Mouse (Mus musculus) forebrain, embryonic 11.5 days (tissue): ENCODE measurements at regions not wholly inside any gene's neighbourhood (a gene's known extent, or its start where the extent isn't known, plus 50 kb on each side); places are given as distances from the start of the nearest gene placed in this dataset. TPM values are rescaled to one million over a fixed set of nuclear protein-coding genes. Genes with fewer than 3 reads are reported as not detected.

ENCODE experiments used
- microRNA-seq: library from miRNA; unstranded; fragments of <30 nt; microRNA quantifications from one replicate; pipeline ENCODE4, GENCODE M21; 2016; ENCODE audit not compliant: insufficient number of aligned reads

Small RNA genes in the stretch of these regions (microRNA-seq; reads per million reads assigned to microRNA genes)
- not detected for gene Gm44338
